Mouse (Mus musculus): ENCODE results near the gene Fgfr4. TPM values are rescaled to one million over a fixed set of nuclear protein-coding genes. Genes with fewer than 3 reads are reported as not detected.

The Fgfr4 gene
- polyA plus RNA-seq, 1 experiment from 2014 or later, result 7.8 TPM

GRCm38 (mm10) chr13:55209649-55210192 is 57.3 kb downstream of the Fgfr4 start, which contains the start of gene Nsd1:
Gene Nsd1, plus strand, starts transcription at chr13:55209782.
- Histone ChIP-seq H3K36me3 (ENCODE audit: control insufficient read depth, insufficient read depth, low read length) (peaks cover 16% of the 10 kb centered on the region), H3K4me1 (ENCODE audit: control insufficient read depth, insufficient read depth, low read length) (peaks cover 30% of the 10 kb centered on the region), H3K4me2 (replicated peaks; ENCODE audit: low read depth, low read length) (peak within 1 kb of the TSS; percentile 94), H3K4me3 (ENCODE audit: low read depth, low read length) (peak within 1 kb of the TSS; percentile 81), H3K9ac (replicated peaks; ENCODE audit: low read depth, low read length) (peak within 1 kb of the TSS; percentile 95), H3K27ac (ENCODE audit: low read length) (peak within 1 kb of the TSS; percentile 99), H3K27me3 (ENCODE audit: control insufficient read depth, insufficient read depth, low read length) (no peaks in the 10 kb centered on the region), H3K9me3 (ENCODE audit: control insufficient read depth, low read depth, low read length) (no peaks in the 10 kb centered on the region)
- no peak for ATAC-seq (ENCODE audit: insufficient number of reproducible peaks, insufficient read depth, low FRiP score, low read depth)
- 35% methylated on average over 31 of the region's 31 CpGs for WGBS

GRCm38 (mm10) chr13:55210193-55210970 is 57.9 kb downstream of the Fgfr4 start:
- H3K4me2 ChIP-seq (replicated peaks; ENCODE audit: low read depth, low read length), result peak overlapping the region; percentile 94
- no peaks in the 10 kb centered on the region for H3K27me3 ChIP-seq (ENCODE audit: control insufficient read depth, insufficient read depth, low read length)
- WGBS, result under 1% methylated on average over 77 of the region's 77 CpGs
- no peaks in the 10 kb centered on the region for H3K9me3 ChIP-seq (ENCODE audit: control insufficient read depth, low read depth, low read length)
- H3K4me1 ChIP-seq (ENCODE audit: control insufficient read depth, insufficient read depth, low read length), result peaks cover 32% of the 10 kb centered on the region
- peak overlapping the region; percentile 81 for H3K4me3 ChIP-seq (ENCODE audit: low read depth, low read length)
- peak overlapping the region; percentile 99 for H3K27ac ChIP-seq (ENCODE audit: low read length)
- H3K36me3 ChIP-seq (ENCODE audit: control insufficient read depth, insufficient read depth, low read length), result peaks cover 19% of the 10 kb centered on the region
- H3K9ac ChIP-seq (replicated peaks; ENCODE audit: low read depth, low read length), result peak overlapping the region; percentile 95
- peak; percentile 43 for ATAC-seq (ENCODE audit: insufficient number of reproducible peaks, insufficient read depth, low FRiP score, low read depth)

GRCm38 (mm10) chr13:55210971-55211220 is 58.5 kb downstream of the Fgfr4 start:
- peak overlapping the region; percentile 99 for H3K27ac ChIP-seq (ENCODE audit: low read length)
- peak overlapping the region; percentile 81 for H3K4me3 ChIP-seq (ENCODE audit: low read depth, low read length)
- no peaks in the 10 kb centered on the region for H3K9me3 ChIP-seq (ENCODE audit: control insufficient read depth, low read depth, low read length)
- ATAC-seq (ENCODE audit: insufficient number of reproducible peaks, insufficient read depth, low FRiP score, low read depth), result peak; percentile 72
- H3K4me2 ChIP-seq (replicated peaks; ENCODE audit: low read depth, low read length), result peak overlapping the region; percentile 94
- WGBS, result 2% methylated on average over 17 of the region's 17 CpGs
- H3K36me3 ChIP-seq (ENCODE audit: control insufficient read depth, insufficient read depth, low read length), result peaks cover 24% of the 10 kb centered on the region
- H3K4me1 ChIP-seq (ENCODE audit: control insufficient read depth, insufficient read depth, low read length), result peaks cover 36% of the 10 kb centered on the region
- H3K27me3 ChIP-seq (ENCODE audit: control insufficient read depth, insufficient read depth, low read length), result no peaks in the 10 kb centered on the region
- H3K9ac ChIP-seq (replicated peaks; ENCODE audit: low read depth, low read length), result peak overlapping the region; percentile 95

GRCm38 (mm10) chr13:55211221-55212010 is 59.0 kb downstream of the Fgfr4 start:
- Histone ChIP-seq H3K4me1 (ENCODE audit: control insufficient read depth, insufficient read depth, low read length) (peaks cover 40% of the 10 kb centered on the region), H3K9me3 (ENCODE audit: control insufficient read depth, low read depth, low read length) (no peaks in the 10 kb centered on the region), H3K27ac (ENCODE audit: low read length) (peak overlapping the region; percentile 99), H3K4me2 (replicated peaks; ENCODE audit: low read depth, low read length) (peak overlapping the region; percentile 94), H3K36me3 (ENCODE audit: control insufficient read depth, insufficient read depth, low read length) (peaks cover 27% of the 10 kb centered on the region), H3K9ac (replicated peaks; ENCODE audit: low read depth, low read length) (peak overlapping the region; percentile 95), H3K27me3 (ENCODE audit: control insufficient read depth, insufficient read depth, low read length) (no peaks in the 10 kb centered on the region), H3K4me3 (ENCODE audit: low read depth, low read length) (peak overlapping the region; percentile 81)
- ATAC-seq (ENCODE audit: insufficient number of reproducible peaks, insufficient read depth, low FRiP score, low read depth), result peak; percentile 86
- WGBS, result under 1% methylated on average over 35 of the region's 93 CpGs

GRCm38 (mm10) chr13:55212011-55212360 is 59.5 kb downstream of the Fgfr4 start:
- Histone ChIP-seq H3K27ac (ENCODE audit: low read length) (peak overlapping the region; percentile 99), H3K27me3 (ENCODE audit: control insufficient read depth, insufficient read depth, low read length) (no peaks in the 10 kb centered on the region), H3K4me1 (ENCODE audit: control insufficient read depth, insufficient read depth, low read length) (peaks cover 40% of the 10 kb centered on the region), H3K36me3 (ENCODE audit: control insufficient read depth, insufficient read depth, low read length) (peaks cover 30% of the 10 kb centered on the region), H3K4me2 (replicated peaks; ENCODE audit: low read depth, low read length) (peak overlapping the region; percentile 94), H3K4me3 (ENCODE audit: low read depth, low read length) (peak overlapping the region; percentile 81), H3K9ac (replicated peaks; ENCODE audit: low read depth, low read length) (peak overlapping the region; percentile 95), H3K9me3 (ENCODE audit: control insufficient read depth, low read depth, low read length) (no peaks in the 10 kb centered on the region)
- 0% methylated on average over 11 of the region's 32 CpGs for WGBS
- peak; percentile 40 for ATAC-seq (ENCODE audit: insufficient number of reproducible peaks, insufficient read depth, low FRiP score, low read depth)

GRCm38 (mm10) chr13:55212361-55213137 is 60.1 kb downstream of the Fgfr4 start:
- Histone ChIP-seq H3K4me2 (replicated peaks; ENCODE audit: low read depth, low read length) (peak overlapping the region; percentile 94), H3K27me3 (ENCODE audit: control insufficient read depth, insufficient read depth, low read length) (no peaks in the 10 kb centered on the region), H3K9me3 (ENCODE audit: control insufficient read depth, low read depth, low read length) (no peaks in the 10 kb centered on the region), H3K36me3 (ENCODE audit: control insufficient read depth, insufficient read depth, low read length) (peaks cover 36% of the 10 kb centered on the region), H3K27ac (ENCODE audit: low read length) (peak overlapping the region; percentile 99), H3K9ac (replicated peaks; ENCODE audit: low read depth, low read length) (peak overlapping the region; percentile 95), H3K4me1 (ENCODE audit: control insufficient read depth, insufficient read depth, low read length) (peaks cover 40% of the 10 kb centered on the region), H3K4me3 (ENCODE audit: low read depth, low read length) (peak overlapping the region; percentile 81)
- under 1% methylated on average over 55 of the region's 58 CpGs for WGBS
- no peak for ATAC-seq (ENCODE audit: insufficient number of reproducible peaks, insufficient read depth, low FRiP score, low read depth)

- no peaks in the 10 kb centered on the region for H3K27me3 ChIP-seq (ENCODE audit: control insufficient read depth, insufficient read depth, low read length)
- peak overlapping the region; percentile 95 for H3K9ac ChIP-seq (replicated peaks; ENCODE audit: low read depth, low read length)
- peaks cover 39% of the 10 kb centered on the region for H3K36me3 ChIP-seq (ENCODE audit: control insufficient read depth, insufficient read depth, low read length)
- H3K9me3 ChIP-seq (ENCODE audit: control insufficient read depth, low read depth, low read length), result no peaks in the 10 kb centered on the region
- peak overlapping the region; percentile 94 for H3K4me2 ChIP-seq (replicated peaks; ENCODE audit: low read depth, low read length)
- ATAC-seq (ENCODE audit: insufficient number of reproducible peaks, insufficient read depth, low FRiP score, low read depth), result no peak
- 53% methylated on average over 10 of the region's 10 CpGs for WGBS
- peaks cover 45% of the 10 kb centered on the region for H3K4me1 ChIP-seq (ENCODE audit: control insufficient read depth, insufficient read depth, low read length)
- H3K4me3 ChIP-seq (ENCODE audit: low read depth, low read length), result peak overlapping the region; percentile 81
- H3K27ac ChIP-seq (ENCODE audit: low read length), result peak overlapping the region; percentile 99; the same call in 1 of the 2 replicates
Observed at GRCm38 (mm10) chr13:55213138-55213806, 60.8 kb downstream of the Fgfr4 start.

Data from stomach, embryonic 14.5 days (tissue).